Mouse (Mus musculus) c-Kit-positive CD71-negative TER-119-negative erythroid progenitor cells, embryonic 14.5 days (primary cell): Measurements from ENCODE around the gene Hdc.
A peak's percentile ranks its signal among the peaks of the same experiment; 100 is the strongest.
"Not testable (repeated sequence)": the region's sequence is repeated elsewhere in the genome, so short reads cannot be mapped to it uniquely, and the experiment has no call there.

ENCODE experiments used
- DNase-seq: peaks from one replicate; pipeline ENCODE4 v3.0.0-alpha.2; 2013; ENCODE audit warnings: low read depth

The Hdc gene

GRCm38 (mm10) chr2:126619249-126619704, at the start of gene Hdc:
Gene Hdc, minus strand, starts transcription at chr2:126619299.
- DNase-seq = no peak

GRCm38 (mm10) chr2:126668621-126669252, 49.6 kb upstream of the Hdc start:
- no peak for DNase-seq

- no peak for DNase-seq
Observed at GRCm38 (mm10) chr2:126665984-126666383, 46.9 kb upstream of the Hdc start.

- no peak for DNase-seq
Observed at GRCm38 (mm10) chr2:126663481-126663880, 44.4 kb upstream of the Hdc start.

GRCm38 (mm10) chr2:126652929-126653328, 33.8 kb upstream of the Hdc start:
- DNase-seq = no peak

GRCm38 (mm10) chr2:126647762-126648161, 28.7 kb upstream of the Hdc start:
- DNase-seq = no peak

- no peak for DNase-seq
Observed at GRCm38 (mm10) chr2:126646461-126646860, 27.4 kb upstream of the Hdc start.

GRCm38 (mm10) chr2:126644768-126645167, 25.7 kb upstream of the Hdc start:
- no peak for DNase-seq

GRCm38 (mm10) chr2:126640298-126640697, 21.2 kb upstream of the Hdc start:
- no peak for DNase-seq

- peak; percentile 40 for DNase-seq
Observed at GRCm38 (mm10) chr2:126635939-126636823, 17.1 kb upstream of the Hdc start.

- DNase-seq = no peak
Observed at GRCm38 (mm10) chr2:126633165-126633564, 14.1 kb upstream of the Hdc start.

GRCm38 (mm10) chr2:126628455-126628995, 9.4 kb upstream of the Hdc start:
- DNase-seq = no peak

GRCm38 (mm10) chr2:126623138-126623537, 4.0 kb upstream of the Hdc start:
- no peak for DNase-seq

- no peak for DNase-seq
Observed at GRCm38 (mm10) chr2:126622455-126622854, 3.4 kb upstream of the Hdc start.

GRCm38 (mm10) chr2:126618470-126619179, 474 bp downstream of the Hdc start:
- DNase-seq = no peak

- no peak for DNase-seq
Observed at GRCm38 (mm10) chr2:126615355-126615754, 3.7 kb downstream of the Hdc start.

GRCm38 (mm10) chr2:126609600-126609999, 9.5 kb downstream of the Hdc start:
- not testable (repeated sequence) for DNase-seq

- no peak for DNase-seq
Observed at GRCm38 (mm10) chr2:126607553-126608203, 11.4 kb downstream of the Hdc start.

GRCm38 (mm10) chr2:126606688-126607062, 12.4 kb downstream of the Hdc start:
- no peak for DNase-seq

- no peak for DNase-seq
Observed at GRCm38 (mm10) chr2:126606061-126606687, 12.9 kb downstream of the Hdc start.

- DNase-seq = no peak
Observed at GRCm38 (mm10) chr2:126601918-126602600, 17.0 kb downstream of the Hdc start.
